Mouse (Mus musculus) spleen, postnatal 36 days (tissue): ENCODE measurements around the gene Mmp9.

Experiments used
- DNase-seq, 2 experiments: peaks; one replicate each; pipeline ENCODE4 v3.0.0; 2022; ENCODE audit warnings: low spot score in 2 of 2, mixed read lengths in 1 of 2

Gene Mmp9

DNA sequence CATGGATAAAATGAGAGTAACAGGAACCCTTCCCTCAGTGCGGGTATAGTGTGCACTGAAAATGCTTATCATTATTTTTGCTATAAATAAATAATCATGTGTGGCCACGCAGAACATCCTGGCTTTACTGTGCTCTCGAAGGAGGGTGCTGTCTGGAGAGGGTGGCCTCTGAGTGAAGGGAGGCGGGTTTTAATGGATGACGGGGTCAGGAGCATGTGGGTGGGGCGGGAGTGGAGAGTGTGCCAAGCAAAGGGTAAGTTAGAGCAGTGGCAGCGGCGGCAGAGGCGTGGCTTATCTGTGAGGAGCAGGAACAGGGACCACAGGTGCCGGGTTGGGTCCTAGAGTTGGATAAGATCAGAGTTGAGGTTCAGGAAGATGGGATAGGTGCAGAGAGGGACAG lies 51.2 kb downstream of the Mmp9 start:
- DNase-seq = no peak

DNA sequence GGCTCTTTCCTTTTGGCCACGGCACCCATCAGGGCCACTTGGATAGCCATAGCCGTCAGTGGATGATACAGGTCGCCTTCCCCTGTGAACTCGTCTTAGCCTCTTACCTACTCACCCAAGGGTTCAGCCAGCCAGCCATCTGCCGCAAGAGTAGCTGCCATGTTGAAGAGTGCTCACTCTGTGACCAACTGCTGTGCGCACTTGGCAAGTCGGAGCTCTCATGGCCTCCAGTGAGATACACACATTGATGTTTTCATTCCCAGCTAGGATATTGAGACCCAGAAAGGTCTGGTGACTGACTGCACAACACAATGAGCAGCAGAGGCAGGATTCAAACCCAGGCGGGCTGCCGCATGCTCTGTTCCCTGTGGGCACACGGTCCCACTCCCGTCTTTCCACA lies 53.6 kb downstream of the Mmp9 start:
- no peak for DNase-seq

DNA sequence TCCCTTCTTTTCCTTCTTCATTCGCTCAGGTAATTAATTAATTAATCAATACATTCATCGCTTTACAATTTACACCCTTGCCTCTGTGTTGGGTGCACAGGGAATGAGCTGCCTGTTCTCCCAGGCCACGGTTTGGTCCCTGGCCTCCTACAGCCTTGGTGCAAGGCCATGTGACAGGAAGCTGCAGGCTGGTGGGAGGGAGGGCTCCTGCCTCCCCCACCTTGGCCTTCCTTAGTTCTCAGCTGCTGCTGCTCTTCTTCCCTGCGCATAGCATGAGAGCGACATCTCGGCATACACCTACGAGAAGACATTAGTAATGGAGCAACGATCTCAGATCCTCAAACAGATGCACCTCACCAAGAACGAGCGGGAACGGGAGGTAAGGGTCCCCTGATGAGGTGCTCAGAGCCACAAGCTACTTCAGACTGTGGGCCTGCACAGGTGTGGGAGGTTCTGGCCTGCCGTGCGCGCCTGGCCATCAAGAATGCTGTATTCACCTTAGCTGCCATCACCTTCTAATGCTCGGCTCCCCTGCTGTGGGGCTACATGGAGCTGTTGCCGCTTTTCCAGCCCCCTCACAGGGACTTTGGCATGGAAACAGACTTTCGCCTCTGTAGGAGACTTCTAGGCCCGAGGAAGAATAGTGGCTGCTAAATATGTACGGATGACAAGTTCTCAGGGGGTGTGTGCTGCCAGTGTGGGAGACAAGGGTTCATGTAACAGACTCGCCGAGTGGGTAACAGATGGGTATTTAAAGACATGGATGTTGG lies 54.3 kb downstream of the Mmp9 start:
- DNase-seq = no peak

DNA sequence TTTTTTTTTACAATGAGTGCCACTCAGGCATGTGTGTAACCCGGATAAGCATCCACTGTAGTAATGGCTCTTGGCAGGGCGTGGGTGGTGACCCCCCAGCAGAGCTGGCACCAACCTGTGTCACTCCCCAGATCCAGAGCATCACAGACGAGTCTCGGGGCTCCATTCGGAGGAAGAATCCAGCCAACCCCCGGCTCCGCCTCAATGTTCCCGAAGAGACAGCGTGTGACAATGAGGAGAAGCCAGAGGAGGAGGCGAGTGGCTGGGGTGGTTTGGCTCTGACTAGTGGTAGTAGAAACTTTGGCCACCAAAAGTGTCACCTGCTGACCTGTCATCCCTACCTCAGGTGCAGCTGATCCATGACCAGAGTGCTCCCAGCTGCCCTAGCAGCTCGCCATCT lies 55.4 kb downstream of the Mmp9 start:
- no peak for DNase-seq

DNA sequence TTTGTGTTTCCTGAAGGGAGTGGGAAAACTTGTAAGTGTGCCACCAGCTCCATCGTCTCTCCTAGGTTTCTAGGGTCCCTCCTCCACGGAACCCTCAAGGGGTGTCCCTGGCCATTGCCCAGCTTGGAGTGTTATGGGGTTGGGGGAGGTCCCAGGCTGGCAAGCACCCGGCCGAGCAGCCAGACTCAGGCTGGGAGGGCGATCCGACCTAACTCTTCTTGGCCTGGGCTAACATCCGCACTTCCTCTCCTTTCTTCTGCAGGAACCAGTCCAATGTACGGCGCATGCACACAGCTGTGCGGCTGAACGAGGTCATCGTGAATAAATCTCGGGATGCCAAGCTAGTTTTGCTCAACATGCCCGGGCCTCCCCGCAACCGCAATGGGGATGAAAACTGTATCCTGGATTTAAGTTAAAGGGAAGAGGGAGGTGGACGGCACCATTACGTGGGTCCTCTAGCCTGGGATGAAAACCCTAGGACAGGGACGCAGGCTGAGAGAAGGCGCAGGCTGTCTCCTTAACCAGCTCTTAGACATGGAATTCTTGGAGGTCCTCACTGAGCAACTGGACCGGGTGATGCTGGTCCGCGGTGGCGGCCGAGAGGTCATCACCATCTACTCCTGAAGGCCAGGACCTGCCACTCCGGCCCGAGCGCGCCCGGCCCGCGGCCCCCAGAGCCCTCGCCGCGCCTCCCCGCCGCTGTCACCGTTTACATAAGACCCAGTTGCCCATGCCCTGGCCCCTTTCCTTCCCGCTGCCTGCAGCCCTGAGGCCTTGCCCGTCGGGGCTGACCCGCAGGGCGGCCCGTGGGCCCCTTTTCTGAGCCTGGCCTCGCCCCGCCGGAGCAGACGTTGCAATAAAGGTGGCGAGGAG lies 56.5 kb downstream of the Mmp9 start:
- no peak for DNase-seq

DNA sequence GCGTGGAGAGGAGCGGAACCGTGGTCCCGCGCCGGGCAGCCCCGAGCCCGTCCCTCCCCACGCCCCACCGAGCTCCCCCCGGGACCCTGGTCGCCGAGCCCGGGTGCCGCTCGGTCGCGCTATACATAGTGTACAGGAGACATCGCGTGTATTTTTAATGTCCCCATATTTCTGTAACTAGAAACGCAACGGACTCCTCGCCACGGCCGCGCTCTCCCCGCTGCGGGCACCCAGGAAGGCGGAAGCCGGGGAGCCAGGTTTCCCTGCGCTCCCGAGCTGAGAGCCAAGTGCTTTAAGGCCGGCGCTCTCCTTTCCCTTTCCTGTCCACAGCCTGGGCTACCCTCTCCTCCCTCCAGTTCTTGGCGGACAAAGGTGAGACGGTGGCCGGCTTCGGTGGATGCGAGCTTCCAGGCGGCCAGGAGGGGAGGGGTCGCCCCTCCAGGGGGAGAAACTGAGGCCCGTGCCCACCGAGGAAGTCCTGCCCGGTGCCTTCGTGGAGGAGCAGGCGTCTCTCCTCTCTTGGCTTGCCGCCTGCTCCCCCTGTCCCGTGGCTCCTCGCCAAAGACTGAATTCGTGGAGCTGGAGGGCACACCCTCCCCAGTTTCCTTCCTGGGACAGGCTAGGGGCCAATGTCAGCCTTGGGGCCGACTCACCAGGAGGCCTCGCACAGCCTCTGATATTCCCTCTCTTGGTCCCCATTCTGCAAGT lies 57.3 kb downstream of the Mmp9 start:
- no peak for DNase-seq

DNA sequence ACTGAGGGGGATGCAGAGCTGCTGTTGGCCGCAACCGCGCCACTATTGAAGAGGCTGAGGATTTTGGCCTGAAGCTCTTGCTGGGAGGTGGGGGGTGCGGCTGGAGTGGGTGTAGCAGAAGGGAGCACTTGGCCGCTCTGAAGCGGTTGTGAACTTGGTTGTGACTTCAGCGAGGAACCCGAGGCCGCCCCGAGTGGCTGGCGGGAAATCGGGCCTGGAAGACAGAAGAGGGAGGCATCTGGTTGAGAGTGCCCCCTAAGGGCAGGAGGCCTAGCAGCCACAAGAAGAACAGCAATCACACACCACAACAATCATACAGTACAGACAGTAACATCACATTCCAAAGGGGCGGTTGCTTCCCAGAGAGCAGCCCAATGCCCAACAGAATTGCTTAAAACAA lies 61.4 kb downstream of the Mmp9 start:
- DNase-seq = no peak

DNA sequence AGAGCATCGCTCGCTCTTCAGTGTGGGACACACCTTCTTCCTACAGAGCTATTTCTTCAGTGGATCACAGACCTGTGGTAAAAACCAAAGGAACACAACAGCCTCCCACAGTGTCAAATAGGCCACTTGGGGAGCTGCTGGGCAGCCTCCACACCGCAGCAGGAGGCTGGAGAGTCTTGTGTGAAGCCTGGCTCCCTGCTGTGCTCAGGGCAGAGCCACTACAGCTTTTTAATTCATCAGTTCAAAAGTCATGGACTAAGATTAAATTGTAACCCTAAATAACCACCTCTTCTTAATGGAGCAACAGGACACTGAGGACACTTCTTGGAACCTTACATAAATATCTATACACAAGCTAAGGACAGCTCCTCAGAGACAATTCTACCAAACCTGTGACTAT lies 62.5 kb downstream of the Mmp9 start:
- no peak for DNase-seq

DNA sequence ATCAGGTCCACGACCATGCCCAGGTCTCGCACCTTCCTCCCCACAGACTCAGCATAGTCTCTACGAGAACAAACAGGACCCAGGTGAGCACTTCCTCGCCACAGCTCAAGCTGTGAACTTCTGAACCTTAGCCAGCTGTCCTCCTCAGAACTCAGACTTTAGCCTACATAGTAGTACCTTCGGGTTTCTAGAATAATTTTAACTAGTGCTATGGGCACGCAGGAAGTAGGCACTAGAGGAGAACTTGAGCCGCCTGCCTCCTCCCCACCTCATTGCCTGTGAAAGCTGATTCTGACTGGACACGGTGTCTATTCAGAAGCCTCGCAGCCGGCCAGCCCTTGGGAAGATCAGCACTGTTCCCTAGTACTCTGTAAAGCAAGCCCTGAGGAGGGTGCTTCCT lies 63.7 kb downstream of the Mmp9 start:
- DNase-seq = no peak
